Mouse (Mus musculus) MEL (cell line): Measurements from ENCODE around the gene A530084C06Rik. TPM values are rescaled to one million over a fixed set of nuclear protein-coding genes. Genes with fewer than 3 reads are reported as not detected.
A peak's percentile ranks its signal among the peaks of the same experiment; 100 is the strongest.

ENCODE experiments used
- DNase-seq: peaks from one replicate; pipeline ENCODE4 v3.0.0; 2011; ENCODE audit warnings: low read depth, low spot score
- H3K27ac ChIP-seq: 2 replicates; pipeline ENCODE4 v1.5.1; 2012; ENCODE audit warnings: low read depth, mild to moderate bottlenecking, control low read depth, low read length, moderate library complexity; ENCODE audit not compliant: control insufficient read depth
- H3K27me3 ChIP-seq, 2 experiments: fragments of 150-350 bp in 1 of 2; sonication (generic) in 1 of 2; 2 replicates each; pipeline ENCODE4 v1.6.1; 2012; ENCODE audit warnings: low read length in 2 of 2, mild to moderate bottlenecking in 2 of 2, improper control_type of control experiment in 1 of 2, moderate library complexity in 1 of 2; ENCODE audit not compliant: insufficient read depth in 2 of 2, control insufficient read depth in 1 of 2
- H3K36me3 ChIP-seq, 2 experiments: 2 replicates each; pipeline ENCODE4 v1.6.1; 2012 to 2014; ENCODE audit warnings: low read length in 2 of 2, improper control_type of control experiment in 1 of 2, inconsistent platforms in 1 of 2, mild to moderate bottlenecking in 1 of 2; ENCODE audit not compliant: insufficient read depth in 2 of 2, control insufficient read depth in 1 of 2
- H3K4me1 ChIP-seq, 2 experiments: fragments of 150-350 bp in 1 of 2; sonication (generic) in 1 of 2; 2 replicates each; pipeline ENCODE4 v1.6.1; 2012; ENCODE audit warnings: low read length in 2 of 2, improper control_type of control experiment in 1 of 2, mild to moderate bottlenecking in 1 of 2; ENCODE audit not compliant: insufficient read depth in 2 of 2, control insufficient read depth in 1 of 2
- H3K4me3 ChIP-seq, 2 experiments: fragments of 150-350 bp in 1 of 2; sonication (generic) in 1 of 2; 2 replicates each; pipeline ENCODE4 v1.5.1; 2012; ENCODE audit warnings: low read depth in 2 of 2, low read length in 2 of 2, mild to moderate bottlenecking in 2 of 2, moderate library complexity in 2 of 2, control low read depth in 1 of 2, improper control_type of control experiment in 1 of 2; ENCODE audit not compliant: control insufficient read depth in 1 of 2, insufficient read depth in 1 of 2
- H3K79me2 ChIP-seq: 2 replicates; pipeline ENCODE4 v1.6.1; 2012; ENCODE audit warnings: mild to moderate bottlenecking, low read length, moderate library complexity; ENCODE audit not compliant: control insufficient read depth, poor library complexity, insufficient read depth
- H3K9ac ChIP-seq: 2 replicates; pipeline ENCODE4 v1.6.1; 2012; ENCODE audit warnings: low read depth, mild to moderate bottlenecking, control low read depth, low read length, moderate library complexity; ENCODE audit not compliant: control insufficient read depth, poor library complexity, severe bottlenecking
- H3K9me3 ChIP-seq: fragments of 150-350 bp; sonication (generic); replicated peaks from 2 replicates; pipeline ENCODE4 v1.6.1; 2012; ENCODE audit warnings: mild to moderate bottlenecking, low read length, improper control_type of control experiment, moderate library complexity; ENCODE audit not compliant: insufficient read depth
- CHD1 ChIP-seq: IDR thresholded peaks from 2 replicates; pipeline ENCODE4 v1.6.1; 2012; ENCODE audit warnings: low read depth, mild to moderate bottlenecking, inconsistent platforms, low read length, improper control_type of control experiment
- CHD2 ChIP-seq: IDR thresholded peaks from 2 replicates; pipeline ENCODE4 v1.6.1; 2011; ENCODE audit warnings: low read length, improper control_type of control experiment
- CTCF ChIP-seq, 3 experiments: IDR thresholded peaks in 2 of 3; conservative IDR thresholded peaks in 1 of 3; 2 replicates each; pipeline ENCODE4 v1.5.1; 2011 to 2012; ENCODE audit warnings: low read length in 3 of 3, low read depth in 2 of 3, mild to moderate bottlenecking in 2 of 3, improper control_type of control experiment in 1 of 3, inconsistent platforms in 1 of 3, mixed read lengths in 1 of 3, moderate library complexity in 1 of 3; ENCODE audit not compliant: control insufficient read depth in 1 of 3, insufficient read depth in 1 of 3, poor library complexity in 1 of 3, severe bottlenecking in 1 of 3
- E2F4 ChIP-seq: IDR thresholded peaks from 2 replicates; pipeline ENCODE4 v1.6.1; 2011; ENCODE audit warnings: low read depth, low read length, improper control_type of control experiment, borderline replicate concordance
- ELF1 ChIP-seq: IDR thresholded peaks from 2 replicates; pipeline ENCODE4 v1.6.1; 2014; ENCODE audit warnings: low read depth, mild to moderate bottlenecking, inconsistent platforms, low read length, improper control_type of control experiment, moderate library complexity
- EP300 ChIP-seq, 2 experiments: IDR thresholded peaks; 2 replicates each; pipeline ENCODE4 v1.6.1; 2011; ENCODE audit warnings: improper control_type of control experiment in 2 of 2, low read length in 2 of 2, low read depth in 1 of 2, mild to moderate bottlenecking in 1 of 2
- GABPA ChIP-seq: IDR thresholded peaks from 2 replicates; pipeline ENCODE4 v1.6.1; 2012; ENCODE audit warnings: low read depth, mild to moderate bottlenecking, inconsistent platforms, low read length, improper control_type of control experiment, moderate library complexity
- JUND ChIP-seq: IDR thresholded peaks from 2 replicates; pipeline ENCODE4 v1.6.1; 2011; ENCODE audit warnings: low read depth, mild to moderate bottlenecking, improper control_type of control experiment, low read length
- KAT2A ChIP-seq: conservative IDR thresholded peaks from 2 replicates; pipeline ENCODE4 v1.6.1; 2012; ENCODE audit warnings: low read depth, low read length, improper control_type of control experiment, inconsistent platforms
- MAX ChIP-seq: IDR thresholded peaks from 2 replicates; pipeline ENCODE4 v1.6.1; 2011; ENCODE audit warnings: low read length, improper control_type of control experiment
- MYC ChIP-seq: IDR thresholded peaks from 2 replicates; pipeline ENCODE4 v1.6.1; 2011; ENCODE audit warnings: low read depth, mild to moderate bottlenecking, low read length, improper control_type of control experiment, moderate library complexity
- NELFE ChIP-seq: IDR thresholded peaks from 2 replicates; pipeline ENCODE4 v1.6.1; 2011; ENCODE audit warnings: low read depth, low read length, improper control_type of control experiment
- POLR2A ChIP-seq, 2 experiments: IDR thresholded peaks; 2 replicates each; pipeline ENCODE4 v1.6.1; 2011 to 2012; ENCODE audit warnings: low read length in 2 of 2, mild to moderate bottlenecking in 2 of 2, control low read depth in 1 of 2, improper control_type of control experiment in 1 of 2, low read depth in 1 of 2, moderate library complexity in 1 of 2; ENCODE audit not compliant: control insufficient read depth in 1 of 2, insufficient read depth in 1 of 2, poor library complexity in 1 of 2
- POLR2AphosphoS2 ChIP-seq: IDR thresholded peaks from 2 replicates; pipeline ENCODE4 v1.6.1; 2011; ENCODE audit warnings: low read length, improper control_type of control experiment
- RCOR1 ChIP-seq: IDR thresholded peaks from 2 replicates; pipeline ENCODE4 v1.6.1; 2012; ENCODE audit warnings: low read depth, mild to moderate bottlenecking, inconsistent platforms, low read length, improper control_type of control experiment
- SIN3A ChIP-seq: IDR thresholded peaks from 2 replicates; pipeline ENCODE4 v1.6.1; 2012; ENCODE audit warnings: low read length, improper control_type of control experiment, inconsistent platforms
- SMC3 ChIP-seq: IDR thresholded peaks from 2 replicates; pipeline ENCODE4 v1.6.1; 2011; ENCODE audit warnings: low read depth, low read length, improper control_type of control experiment
- TAL1 ChIP-seq: IDR thresholded peaks from 2 replicates; pipeline ENCODE4 v1.6.1; 2012; ENCODE audit warnings: mild to moderate bottlenecking, inconsistent platforms, low read length, moderate library complexity, mixed read lengths
- TBP ChIP-seq: IDR thresholded peaks from 2 replicates; pipeline ENCODE4 v1.8.0; 2011; ENCODE audit warnings: low read depth, low read length, improper control_type of control experiment
- UBTF ChIP-seq: IDR thresholded peaks from 2 replicates; pipeline ENCODE4 v1.6.1; 2012; ENCODE audit warnings: low read depth, mild to moderate bottlenecking, inconsistent platforms, low read length, improper control_type of control experiment, moderate library complexity, borderline replicate concordance; ENCODE audit not compliant: insufficient read depth
- USF1 ChIP-seq: IDR thresholded peaks from 2 replicates; pipeline ENCODE4 v1.6.1; 2014; ENCODE audit warnings: low read depth, mild to moderate bottlenecking, inconsistent platforms, low read length, improper control_type of control experiment, moderate library complexity
- ZKSCAN1 ChIP-seq: IDR thresholded peaks from 2 replicates; pipeline ENCODE4 v1.6.1; 2012; ENCODE audit warnings: low read depth, mild to moderate bottlenecking, inconsistent platforms, low read length, improper control_type of control experiment, moderate library complexity
- ZMIZ1 ChIP-seq: IDR thresholded peaks from 2 replicates; pipeline ENCODE4 v1.6.1; 2012; ENCODE audit warnings: low read depth, mild to moderate bottlenecking, inconsistent platforms, low read length, improper control_type of control experiment, moderate library complexity
- polyA plus RNA-seq, 2 experiments: library from polyadenylated mRNA; stranded (reverse) in 1 of 2; unstranded in 1 of 2; fragments of >175 nt in 1 of 2; fragments of >200 nt in 1 of 2; gene quantifications; 2 replicates each; pipeline versions ENCODE4 v1.2.1 to v1.2.4; 2012; ENCODE audit warnings: low replicate concordance in 2 of 2, low read depth in 1 of 2; ENCODE audit not compliant: insufficient read length in 2 of 2, insufficient read depth in 1 of 2, missing spikeins in 1 of 2
- total RNA-seq: library from RNA; depleted of rRNA; stranded (reverse); fragments of 300-350 nt; gene quantifications from 2 replicates; pipeline ENCODE4 v1.2.3, GENCODE M21; 2012

The A530084C06Rik gene
- total and polyA plus RNA-seq, 3 experiments, result not detected

DNA sequence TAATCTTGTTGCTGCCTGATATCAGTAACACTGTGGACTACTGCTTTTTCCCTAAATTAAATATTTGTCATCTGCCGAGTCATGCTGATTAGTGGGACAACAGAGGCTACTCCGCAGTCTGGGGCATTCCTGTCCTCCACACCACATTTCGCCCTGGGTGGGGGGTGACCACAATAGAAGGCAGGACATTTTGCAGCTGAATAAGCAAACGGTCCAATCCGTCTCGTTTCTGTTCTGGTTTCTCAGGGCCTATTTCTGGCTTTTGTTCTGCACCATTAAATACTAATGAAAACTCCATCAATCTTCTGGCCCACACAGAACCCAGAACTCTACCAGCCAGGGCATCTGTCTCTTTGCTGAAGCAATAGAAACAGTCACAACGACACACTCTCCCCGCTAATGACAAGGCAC, 27.5 kb downstream of the A530084C06Rik start:
- Histone ChIP-seq H3K36me3 (no peaks in the 10 kb centered on the region), H3K27ac (no peak overlapping the region), H3K9ac (no peak overlapping the region), H3K4me3 (no peak overlapping the region), H3K9me3 (no peaks in the 10 kb centered on the region), H3K79me2 (no peaks in the 10 kb centered on the region), H3K4me1 (no peaks in the 10 kb centered on the region), H3K27me3 (no peaks in the 10 kb centered on the region)
- no peak for TF ChIP-seq RCOR1
- TF ChIP-seq GABPA, result no peak
- no peak for TF ChIP-seq CHD2
- no peak for DNase-seq

DNA sequence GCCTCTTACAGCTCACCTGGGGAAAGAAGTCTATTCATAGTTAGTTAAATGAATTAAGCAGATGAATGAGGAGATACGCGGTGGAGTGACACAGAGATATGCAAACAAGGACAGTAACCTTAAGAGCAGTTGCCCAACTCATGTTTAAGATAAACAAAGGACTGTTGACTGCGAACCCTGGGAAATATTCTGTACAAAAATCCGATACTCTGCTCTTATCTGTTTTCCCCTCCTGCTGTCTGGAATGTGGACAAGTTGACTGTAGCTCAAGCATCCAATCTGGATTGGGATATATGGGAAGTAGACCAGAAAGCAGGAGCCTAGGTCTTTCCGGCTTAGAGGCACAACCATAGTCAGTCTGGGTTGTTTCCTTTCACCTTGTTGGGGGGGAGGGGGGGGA, 27.9 kb downstream of the A530084C06Rik start:
- DNase-seq, result no peak

DNA sequence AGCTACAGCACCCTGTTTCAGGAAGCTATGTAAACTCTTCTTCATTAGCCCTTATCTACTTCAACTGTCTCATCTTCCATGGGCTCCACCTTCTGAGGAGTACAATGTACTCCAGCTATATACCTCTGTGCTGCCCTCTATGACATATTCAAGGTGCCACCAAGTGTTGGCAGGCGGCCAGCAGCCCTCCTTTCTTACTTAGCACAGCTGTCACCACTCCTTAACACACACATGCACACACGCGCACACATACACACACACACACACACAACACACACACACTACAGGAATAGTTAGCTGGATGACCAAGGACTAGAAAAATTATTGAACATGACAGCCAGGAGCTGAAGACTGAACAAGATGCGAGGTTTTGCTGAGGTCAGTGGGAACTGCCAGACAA, 34.2 kb downstream of the A530084C06Rik start:
- Histone ChIP-seq H3K36me3 (no peaks in the 10 kb centered on the region), H3K27me3 (no peaks in the 10 kb centered on the region)
- no peak for TF ChIP-seq TAL1
- TF ChIP-seq POLR2AphosphoS2, result no peak
- no peak for TF ChIP-seq MYC
- no peak for TF ChIP-seq CHD1
- TF ChIP-seq SIN3A, result no peak
- no peak for TF ChIP-seq SMC3
- no peak for TF ChIP-seq ZMIZ1
- no peak for TF ChIP-seq KAT2A
- no peak for TF ChIP-seq E2F4
- no peak for TF ChIP-seq ZKSCAN1
- TF ChIP-seq UBTF, result no peak
- no peak for TF ChIP-seq TBP
- TF ChIP-seq MAX, result no peak
- no peak for TF ChIP-seq NELFE
- no peak for TF ChIP-seq JUND
- TF ChIP-seq, all 39 proteins: peak for 0
- H3K79me2 ChIP-seq, result no peaks in the 10 kb centered on the region
- H3K27ac ChIP-seq, result no peak overlapping the region
- peak; percentile 2 for DNase-seq
- no peaks in the 10 kb centered on the region for H3K9me3 ChIP-seq
- H3K4me3 ChIP-seq, result no peak overlapping the region
- no peaks in the 10 kb centered on the region for H3K4me1 ChIP-seq
- H3K9ac ChIP-seq, result no peak overlapping the region

More for the DNA sequence above, 27.9 kb downstream of the A530084C06Rik start:
- H3K27me3 ChIP-seq, result no peaks in the 10 kb centered on the region
- H3K4me1 ChIP-seq, result no peaks in the 10 kb centered on the region
- no peaks in the 10 kb centered on the region for H3K36me3 ChIP-seq
- TF ChIP-seq KAT2A, result no peak
- TF ChIP-seq USF1, result no peak
- no peak for TF ChIP-seq GABPA
- TF ChIP-seq ELF1, result no peak
- TF ChIP-seq ZKSCAN1, result no peak
- TF ChIP-seq EP300 (IDR thresholded peaks at IDR 0.05; ENCODE audit: low read depth in 1 of 2, low read length in 2 of 2), result no peak
- no peak for TF ChIP-seq TAL1
- no peak for TF ChIP-seq CTCF (IDR thresholded peaks at IDR 0.05 in 2 of 3, conservative IDR thresholded peaks at IDR 0.05 in 1 of 3; ENCODE audit: control insufficient read depth in 1 of 3, insufficient read depth in 1 of 3, low read depth in 2 of 3, low read length in 3 of 3, poor library complexity in 1 of 3, severe bottlenecking in 1 of 3)
- TF ChIP-seq MYC, result no peak
- no peak for TF ChIP-seq POLR2A (IDR thresholded peaks at IDR 0.05; ENCODE audit: control insufficient read depth in 1 of 2, insufficient read depth in 1 of 2, low read depth in 1 of 2, low read length in 2 of 2, poor library complexity in 1 of 2)
- TF ChIP-seq, all 39 proteins: peak for 0
- Histone ChIP-seq H3K9ac (no peak overlapping the region), H3K4me3 (no peak overlapping the region), H3K79me2 (no peaks in the 10 kb centered on the region), H3K9me3 (no peaks in the 10 kb centered on the region), H3K27ac (no peak overlapping the region)
